Mouse (Mus musculus) cerebellum, postnatal 25 days (tissue): ENCODE results near the gene Pfkm.

Source experiments
- DNase-seq, 2 experiments: peaks; one replicate each; pipeline ENCODE4 v3.0.0; 2021; ENCODE audit warnings: mixed read lengths in 2 of 2

The Pfkm gene

GRCm38 (mm10) chr15:98142515-98142914 is 50.1 kb downstream of the Pfkm start:
- no peak for DNase-seq

GRCm38 (mm10) chr15:98144861-98145507 is 52.6 kb downstream of the Pfkm start:
- DNase-seq, result no peak

- DNase-seq, result peak; percentile 92 to 96
These were observed 53.3 kb downstream of the Pfkm start for GRCm38 (mm10) chr15:98145559-98146181.

- peak; percentile 57 to 73 for DNase-seq
These were observed 56.0 kb downstream of the Pfkm start for GRCm38 (mm10) chr15:98148356-98148755.

GRCm38 (mm10) chr15:98149166-98149602 is 56.8 kb downstream of the Pfkm start:
- no peak for DNase-seq

- DNase-seq, result no peak
These were observed 60.5 kb downstream of the Pfkm start for GRCm38 (mm10) chr15:98152916-98153315.

- peak in 1 of 2 experiments; percentile 39 for DNase-seq
These were observed 61.2 kb downstream of the Pfkm start for GRCm38 (mm10) chr15:98153625-98154024.

GRCm38 (mm10) chr15:98154146-98154545 is 61.8 kb downstream of the Pfkm start:
- DNase-seq, result no peak

GRCm38 (mm10) chr15:98154631-98155030 is 62.2 kb downstream of the Pfkm start:
- DNase-seq, result no peak

- no peak for DNase-seq
These were observed 62.9 kb downstream of the Pfkm start for GRCm38 (mm10) chr15:98155272-98155671.

- no peak for DNase-seq
These were observed 63.6 kb downstream of the Pfkm start for GRCm38 (mm10) chr15:98155944-98156343.

GRCm38 (mm10) chr15:98157253-98157652 is 64.9 kb downstream of the Pfkm start:
- DNase-seq, result no peak

GRCm38 (mm10) chr15:98161026-98161805 is 68.8 kb downstream of the Pfkm start:
- no peak for DNase-seq

GRCm38 (mm10) chr15:98162561-98162960 is 70.2 kb downstream of the Pfkm start:
- DNase-seq, result no peak

GRCm38 (mm10) chr15:98165525-98165924 is 73.1 kb downstream of the Pfkm start, which contains the start of gene Asb8:
TSS of gene Asb8 (minus strand) at chr15:98165625.
- DNase-seq, result no peak

GRCm38 (mm10) chr15:98166963-98167644 is 74.7 kb downstream of the Pfkm start, which contains the start of gene Ccdc184:
TSS of gene Ccdc184 (plus strand) at chr15:98167158.
- no peak for DNase-seq

- peak; percentile 87 to 92 for DNase-seq
These were observed 75.5 kb downstream of the Pfkm start for GRCm38 (mm10) chr15:98167645-98168621.

- no peak for DNase-seq
These were observed 76.2 kb downstream of the Pfkm start for GRCm38 (mm10) chr15:98168622-98169004.

- DNase-seq, result no peak
These were observed 78.0 kb downstream of the Pfkm start for GRCm38 (mm10) chr15:98170365-98170764.

GRCm38 (mm10) chr15:98170917-98171316 is 78.5 kb downstream of the Pfkm start:
- no peak for DNase-seq

- no peak for DNase-seq
These were observed 79.7 kb downstream of the Pfkm start for GRCm38 (mm10) chr15:98172113-98172512.

- peak; percentile 16 to 51 for DNase-seq
These were observed 81.4 kb downstream of the Pfkm start for GRCm38 (mm10) chr15:98173821-98174220.
